Mouse (Mus musculus) hindbrain, embryonic 16.5 days (tissue): ENCODE results near the gene Fv1. TPM values are rescaled to one million over a fixed set of nuclear protein-coding genes. Genes with fewer than 3 reads are reported as not detected.
"Not testable (repeated sequence)": the region's sequence is repeated elsewhere in the genome, so short reads cannot be mapped to it uniquely, and the experiment has no call there.

Source experiments
- ATAC-seq: fragments of 200-750 bp; cut with Nextera tagmentation; 2 replicates; pipeline ENCODE4 v1.8.0; 2017; ENCODE audit warnings: moderate TSS enrichment, moderate library complexity
- H3K27ac ChIP-seq: fragments of 300-500 bp; sonication (generic); 2 replicates; pipeline ENCODE4 v1.5.1; 2014; ENCODE audit warnings: low read depth, mild to moderate bottlenecking, control low read depth, low read length, moderate library complexity
- H3K27me3 ChIP-seq: fragments of 300-500 bp; sonication (generic); replicated peaks from 2 replicates; pipeline ENCODE4 v1.6.1; 2014; ENCODE audit warnings: low read length; ENCODE audit not compliant: control insufficient read depth, insufficient read depth
- H3K36me3 ChIP-seq: fragments of 300-500 bp; sonication (generic); 2 replicates; pipeline ENCODE4 v1.6.1; 2014; ENCODE audit warnings: mild to moderate bottlenecking, low read length, moderate library complexity, mixed read lengths; ENCODE audit not compliant: control insufficient read depth, insufficient read depth
- H3K4me1 ChIP-seq: fragments of 300-500 bp; sonication (generic); 2 replicates; pipeline ENCODE4 v1.6.1; 2014; ENCODE audit warnings: low read depth, low read length; ENCODE audit not compliant: control insufficient read depth, insufficient read depth
- H3K4me2 ChIP-seq: fragments of 300-500 bp; sonication (generic); 2 replicates; pipeline ENCODE4 v1.6.1; 2014; ENCODE audit warnings: mild to moderate bottlenecking, low read length, control low read depth, moderate library complexity
- H3K4me3 ChIP-seq: fragments of 300-500 bp; sonication (generic); 2 replicates; pipeline ENCODE4 v1.5.1; 2014; ENCODE audit warnings: mild to moderate bottlenecking, low read length, control low read depth, moderate library complexity
- H3K9ac ChIP-seq: fragments of 300-500 bp; sonication (generic); 2 replicates; pipeline ENCODE4 v1.6.1; 2014; ENCODE audit warnings: low read depth, mild to moderate bottlenecking, control low read depth, low read length, moderate library complexity
- H3K9me3 ChIP-seq: fragments of 300-500 bp; sonication (generic); 2 replicates; pipeline ENCODE4 v1.6.1; 2014; ENCODE audit warnings: mild to moderate bottlenecking, low read length, moderate library complexity; ENCODE audit not compliant: control insufficient read depth
- WGBS: fragments of 180-500 bp; shearing (Covaris S2); extraction: QIAGEN DNeasy Blood & Tissue Kit; methylation state at CpG from one replicate; pipeline ENCODE4 v1.1.7; 2014; 5-methylcytosine and 5-hydroxymethylcytosine counted together
- polyA plus RNA-seq: library from polyadenylated mRNA; unstranded; fragments of >200 nt; fragmentation: Nextera tagmentation; extraction: Ambion mirVana; gene quantifications from 2 replicates; pipeline ENCODE4 v1.2.1, GENCODE M21; 2015

Fv1 gene
- 8.4 and 11.5 TPM in 2 replicates for polyA plus RNA-seq

GRCm38 (mm10) chr4:147868450-147869031 lies at the start of gene Fv1, which contains the start of gene Miip:
Gene Fv1, plus strand, starts transcription at chr4:147868979.
Gene Miip, minus strand, starts transcription at chr4:147868816.
- 0% methylated on average over 30 of the region's 30 CpGs for WGBS
- Histone ChIP-seq H3K36me3 (peaks cover 20% of the 10 kb centered on the region; the same call in 1 of the 2 replicates), H3K4me2 (peak within 1 kb of the TSS; percentile 66), H3K4me3 (peak within 1 kb of the TSS; percentile 80), H3K27ac (peak within 1 kb of the TSS; percentile 86), H3K4me1 (peaks cover 20% of the 10 kb centered on the region), H3K9ac (peak within 1 kb of the TSS; percentile 82), H3K27me3 (no peaks in the 10 kb centered on the region), H3K9me3 (no peaks in the 10 kb centered on the region)
- peak; percentile 97 for ATAC-seq

- not testable (repeated sequence) for H3K27me3 ChIP-seq, H3K4me1 ChIP-seq, H3K4me3 ChIP-seq, ATAC-seq, H3K4me2 ChIP-seq, H3K9ac ChIP-seq, H3K27ac ChIP-seq
- 87% methylated on average over 7 of the region's 7 CpGs for WGBS
- Histone ChIP-seq H3K36me3 (peaks cover 11% of the 10 kb centered on the region), H3K9me3 (peaks cover 34% of the 10 kb centered on the region)
These were observed 49.1 kb upstream of the Fv1 start for GRCm38 (mm10) chr4:147819659-147820058.

GRCm38 (mm10) chr4:147821414-147821813 lies 47.4 kb upstream of the Fv1 start:
- ATAC-seq, H3K9ac ChIP-seq, H3K4me2 ChIP-seq, H3K27me3 ChIP-seq, H3K4me3 ChIP-seq, H3K27ac ChIP-seq, H3K4me1 ChIP-seq: not testable (repeated sequence)
- whole genome bisulfite sequencing: 91% methylated on average over 3 of the region's 3 CpGs
- H3K36me3 ChIP-seq: peaks cover 28% of the 10 kb centered on the region
- H3K9me3 ChIP-seq: peaks cover 46% of the 10 kb centered on the region

GRCm38 (mm10) chr4:147824389-147824788 lies 44.4 kb upstream of the Fv1 start:
- Histone ChIP-seq H3K4me3 (no peak overlapping the region), H3K9me3 (peaks cover 58% of the 10 kb centered on the region), H3K36me3 (peaks cover 55% of the 10 kb centered on the region), H3K9ac (no peak overlapping the region), H3K27me3 (no peaks in the 10 kb centered on the region), H3K4me2 (no peak overlapping the region), H3K4me1 (no peaks in the 10 kb centered on the region), H3K27ac (no peak overlapping the region)
- WGBS: 93% methylated on average over 4 of the region's 4 CpGs
- no peak for ATAC-seq

GRCm38 (mm10) chr4:147839282-147839681 lies 29.5 kb upstream of the Fv1 start:
- H3K4me1 ChIP-seq, H3K27ac ChIP-seq, H3K9ac ChIP-seq, ATAC-seq, H3K4me2 ChIP-seq, H3K4me3 ChIP-seq, H3K27me3 ChIP-seq: not testable (repeated sequence)
- 98% methylated on average over 9 of the region's 26 CpGs for WGBS
- peaks cover 31% of the 10 kb centered on the region for H3K9me3 ChIP-seq
- peaks cover 24% of the 10 kb centered on the region for H3K36me3 ChIP-seq

DNA sequence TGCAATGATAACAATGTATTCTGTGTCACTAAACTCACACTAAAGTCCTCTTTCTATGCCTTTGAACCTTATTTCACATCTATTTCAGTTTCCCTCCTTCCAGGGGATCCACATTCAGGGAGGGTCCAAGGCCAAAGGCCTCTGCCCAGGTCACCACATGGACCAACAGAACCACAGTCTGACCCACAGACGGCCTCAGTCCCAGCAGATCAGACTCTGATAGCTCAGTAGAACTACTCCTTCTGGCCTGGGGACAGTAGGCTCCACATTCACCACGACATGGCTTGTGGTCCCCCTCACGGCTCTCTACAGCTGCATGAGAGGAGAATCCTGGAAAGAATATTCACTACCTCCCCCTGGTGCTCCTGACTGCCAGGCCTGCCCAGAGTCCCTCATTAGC lies 25.9 kb upstream of the Fv1 start:
- Histone ChIP-seq H3K27ac (no peak overlapping the region), H3K9me3 (peaks cover 36% of the 10 kb centered on the region), H3K4me2 (no peak overlapping the region), H3K4me3 (no peak overlapping the region), H3K9ac (no peak overlapping the region), H3K36me3 (peaks cover 35% of the 10 kb centered on the region), H3K4me1 (peaks cover 5% of the 10 kb centered on the region), H3K27me3 (no peaks in the 10 kb centered on the region)
- WGBS: 95% methylated on average over 3 of the region's 3 CpGs
- no peak for ATAC-seq

DNA sequence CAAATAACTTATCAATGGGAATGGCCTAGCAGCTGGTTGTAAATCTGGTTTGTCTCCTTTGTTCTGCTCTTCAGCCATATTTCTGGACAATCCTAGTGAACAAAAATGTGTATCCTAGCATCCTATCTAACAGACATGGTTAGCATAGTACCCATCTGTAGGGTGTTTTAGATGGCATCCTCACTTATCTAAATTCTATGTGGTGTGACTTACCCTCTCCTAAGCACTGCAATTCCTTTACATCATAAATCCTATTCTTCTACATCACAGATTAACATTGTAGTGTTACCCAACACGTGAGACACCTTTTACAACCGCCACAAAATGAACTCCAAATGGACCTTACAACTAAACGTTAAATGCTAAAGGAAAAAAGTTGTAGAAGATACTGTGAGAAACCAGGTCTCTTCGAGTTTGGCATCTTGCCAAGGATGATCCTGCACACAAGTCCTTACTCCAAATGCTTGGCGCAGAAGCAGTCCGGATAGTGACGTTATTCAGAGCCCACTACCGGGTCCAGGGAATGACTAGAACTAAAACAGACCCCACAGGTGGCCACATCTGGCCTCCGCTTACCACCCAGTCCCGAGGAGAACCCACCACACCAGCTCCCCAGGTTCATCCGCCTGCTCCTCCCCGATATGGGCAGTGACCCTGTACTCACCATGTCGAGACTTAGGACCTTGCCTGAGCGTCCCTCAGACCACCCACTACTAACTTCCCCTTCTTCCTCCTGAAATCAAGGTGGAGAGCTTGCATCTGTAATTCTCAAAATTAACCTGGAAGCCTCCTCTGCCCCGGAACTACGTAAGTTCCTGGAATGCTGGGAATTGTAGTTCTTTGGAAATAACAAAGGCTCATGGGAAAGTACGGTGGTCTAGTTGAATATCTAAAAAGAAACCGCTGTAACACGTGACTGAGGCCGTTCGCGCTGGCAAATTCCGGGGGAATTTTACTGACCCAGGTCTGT lies 20.9 kb upstream of the Fv1 start, which contains the start of gene Zfp933:
TSS of gene Zfp933 (minus strand) at position 753 of the 970 bp plus-strand sequence.
- peak; percentile 93 for ATAC-seq
- H3K4me1 ChIP-seq: peaks cover 9% of the 10 kb centered on the region
- peaks cover 19% of the 10 kb centered on the region for H3K9me3 ChIP-seq
- H3K27me3 ChIP-seq: no peaks in the 10 kb centered on the region
- H3K4me2 ChIP-seq: peak within 1 kb of the TSS; percentile 81
- H3K9ac ChIP-seq: peak within 1 kb of the TSS; percentile 70
- H3K36me3 ChIP-seq: peaks cover 20% of the 10 kb centered on the region
- H3K4me3 ChIP-seq: peak within 1 kb of the TSS; percentile 60
- 2% methylated on average over 23 of the region's 23 CpGs for WGBS
- H3K27ac ChIP-seq: peak within 1 kb of the TSS; percentile 27; the same call in 1 of the 2 replicates

- Histone ChIP-seq H3K4me3 (peak overlapping the region; percentile 60), H3K4me2 (peak overlapping the region; percentile 81), H3K4me1 (peaks cover 9% of the 10 kb centered on the region), H3K9ac (peak overlapping the region; percentile 61), H3K36me3 (peaks cover 16% of the 10 kb centered on the region), H3K27ac (peak overlapping the region; percentile 27; the same call in 1 of the 2 replicates), H3K27me3 (no peaks in the 10 kb centered on the region), H3K9me3 (peaks cover 12% of the 10 kb centered on the region)
- 0% methylated on average over 4 of the region's 4 CpGs for WGBS
- peak; percentile 86 for ATAC-seq
These were observed 20.2 kb upstream of the Fv1 start for GRCm38 (mm10) chr4:147848584-147848991.

GRCm38 (mm10) chr4:147850776-147851175 lies 18.0 kb upstream of the Fv1 start:
- H3K27me3 ChIP-seq: no peaks in the 10 kb centered on the region
- no peak overlapping the region for H3K4me3 ChIP-seq
- no peak overlapping the region for H3K9ac ChIP-seq
- H3K4me1 ChIP-seq: peaks cover 9% of the 10 kb centered on the region
- no peak for ATAC-seq
- no peaks in the 10 kb centered on the region; the same call in 1 of the 2 replicates for H3K36me3 ChIP-seq
- no peak overlapping the region for H3K27ac ChIP-seq
- H3K9me3 ChIP-seq: no peaks in the 10 kb centered on the region
- no peak overlapping the region for H3K4me2 ChIP-seq
- WGBS: 79% methylated on average over 2 of the region's 2 CpGs
